Mouse (Mus musculus) cortical plate, adult 2 months (tissue): ENCODE measurements around the gene Zfp830. TPM values are rescaled to one million over a fixed set of nuclear protein-coding genes. Genes with fewer than 3 reads are reported as not detected.

Experiments used
- H3K27ac ChIP-seq: fragments of 200-500 bp; 2 replicates; pipeline ENCODE4 v1.5.1; 2012; ENCODE audit warnings: low read length, control low read depth, inconsistent platforms; ENCODE audit not compliant: insufficient read depth
- H3K4me1 ChIP-seq: fragments of 200-500 bp; 2 replicates; pipeline ENCODE4 v1.6.1; 2011; ENCODE audit warnings: low read length; ENCODE audit not compliant: control insufficient read depth, insufficient read depth
- H3K4me3 ChIP-seq: fragments of 200-500 bp; 2 replicates; pipeline ENCODE4 v1.5.1; 2011; ENCODE audit warnings: mild to moderate bottlenecking, low read length, control low read depth; ENCODE audit not compliant: insufficient read depth
- CTCF ChIP-seq: fragments of 200-500 bp; IDR thresholded peaks from 2 replicates; pipeline ENCODE4 v1.5.1; 2011; ENCODE audit warnings: mild to moderate bottlenecking, control low read depth, low read length; ENCODE audit not compliant: insufficient read depth; ENCODE audit errors: extremely low read depth
- POLR2A ChIP-seq: fragments of 200-500 bp; IDR thresholded peaks from 2 replicates; pipeline ENCODE4 v1.6.1; 2011; ENCODE audit warnings: mild to moderate bottlenecking, low read length, control low read depth; ENCODE audit not compliant: insufficient read depth; ENCODE audit errors: extremely low read depth
- polyA plus RNA-seq: library from polyadenylated mRNA; depleted of rRNA; stranded (reverse); fragments of >200 nt; gene quantifications from 2 replicates; pipeline ENCODE4 v1.2.3, GENCODE M21; 2012; rRNA removed

Gene Zfp830
- polyA plus RNA-seq, 1 experiment, result 11.3 TPM

GRCm38 (mm10) chr11:82808485-82808884, 44.3 kb downstream of the Zfp830 start:
- no peak for TF ChIP-seq POLR2A
- no peak for TF ChIP-seq CTCF
- Histone ChIP-seq H3K4me1 (no peaks in the 10 kb centered on the region; the same call in none of the 2 replicates), H3K4me3 (no peak overlapping the region), H3K27ac (no peak overlapping the region)

Other genes with a start within 250 kb of the Zfp830 start
- 0.19 and 0.21 TPM in 2 replicates for gene Cct6b, start within 50 bp of the Zfp830 start, polyA plus RNA-seq
- 24.9 and 25.2 TPM in 2 replicates for gene Lig3, start 16.8 kb downstream of the Zfp830 start, polyA plus RNA-seq
- 11.1 and 12.7 TPM in 2 replicates for gene Rffl, start 106.9 kb downstream of the Zfp830 start, polyA plus RNA-seq
- 16.1 and 16.6 TPM in 2 replicates for gene Rad51d, start 126.3 kb downstream of the Zfp830 start, polyA plus RNA-seq
- gene Fndc8, start 127.8 kb downstream of the Zfp830 start, polyA plus RNA-seq, result not detected in 2 replicates
- 36.8 and 39.6 TPM in 2 replicates for gene Nle1, start 144.1 kb downstream of the Zfp830 start, polyA plus RNA-seq
- 2.0 and 2.7 TPM in 2 replicates for gene Unc45b, start 146.2 kb downstream of the Zfp830 start, polyA plus RNA-seq
- gene Slfn5, start 187.0 kb downstream of the Zfp830 start, polyA plus RNA-seq, result 4.3 TPM in 2 replicates
- gene Slfn9, start 227.5 kb downstream of the Zfp830 start, polyA plus RNA-seq, result 0.17 and 0.25 TPM in 2 replicates